Mouse (Mus musculus): ENCODE data around the gene Map2k6.

Map2k6 gene

DNA sequence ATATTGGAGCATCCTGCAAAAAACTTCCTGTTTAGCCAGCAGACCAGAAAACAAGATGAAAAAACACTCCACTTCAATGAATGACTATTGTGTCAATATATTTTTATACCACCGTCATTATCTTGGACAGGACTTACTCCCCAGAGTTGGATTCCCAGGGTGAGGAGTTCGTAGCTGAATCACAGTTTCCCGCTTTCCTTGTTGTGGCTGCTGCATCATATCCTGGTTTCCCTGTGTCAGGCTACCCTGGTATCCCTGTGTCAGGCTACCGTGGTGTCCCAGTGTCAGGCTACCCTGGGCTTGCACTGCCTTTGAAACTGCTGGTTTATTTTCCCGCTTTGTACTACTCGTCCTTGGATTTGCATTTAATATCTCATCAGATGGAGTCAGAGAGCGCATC lies 167.4 kb downstream of the Map2k6 start:
- no peak for DNase-seq

DNA sequence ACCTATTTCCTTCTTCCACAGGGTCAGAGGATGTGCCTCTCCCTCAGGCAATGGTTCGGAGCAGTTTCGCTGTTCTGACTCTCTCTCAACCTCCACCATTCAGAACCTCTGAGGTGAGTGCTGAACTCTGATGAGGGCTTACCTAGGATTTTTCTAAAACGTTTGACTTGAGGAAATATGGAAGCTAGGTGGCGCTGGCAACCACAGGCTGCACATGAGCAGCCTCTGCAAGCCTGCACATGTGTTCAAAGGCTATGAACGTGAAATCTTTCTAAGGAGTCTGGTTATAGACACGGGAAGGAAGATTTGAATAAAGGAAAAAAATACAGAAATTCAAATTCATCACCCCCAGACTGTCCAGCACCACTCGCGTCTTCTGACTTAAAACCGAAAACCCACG lies 173.6 kb downstream of the Map2k6 start:
- peak; percentile 62 to 76 for DNase-seq

Data from kidney, postnatal 25 days (tissue).